Mouse (Mus musculus): Measurements from ENCODE around the gene Acss3.
A peak's percentile ranks its signal among the peaks of the same experiment; 100 is the strongest.

The Acss3 gene

GRCm38 (mm10) chr10:107123529-107124335 is at the start of gene Acss3:
TSS of gene Acss3 (minus strand) at chr10:107123668.
- DNase-seq: no peak

GRCm38 (mm10) chr10:107172003-107172689 is 48.7 kb upstream of the Acss3 start:
- no peak for DNase-seq

GRCm38 (mm10) chr10:107166486-107166885 is 43.0 kb upstream of the Acss3 start:
- DNase-seq: peak; percentile 3

GRCm38 (mm10) chr10:107148759-107149158 is 25.3 kb upstream of the Acss3 start:
- DNase-seq: no peak

- no peak for DNase-seq
Measured at GRCm38 (mm10) chr10:107144016-107144415, 20.5 kb upstream of the Acss3 start.

- no peak for DNase-seq
Measured at GRCm38 (mm10) chr10:107142910-107143309, 19.4 kb upstream of the Acss3 start.

GRCm38 (mm10) chr10:107122744-107123528 is 532 bp downstream of the Acss3 start:
- DNase-seq: no peak

GRCm38 (mm10) chr10:107121301-107121700 is 2.2 kb downstream of the Acss3 start:
- no peak for DNase-seq

- no peak for DNase-seq
Measured at GRCm38 (mm10) chr10:107119135-107119534, 4.3 kb downstream of the Acss3 start.

GRCm38 (mm10) chr10:107116709-107117267 is 6.7 kb downstream of the Acss3 start:
- DNase-seq: no peak

GRCm38 (mm10) chr10:107115930-107116642 is 7.4 kb downstream of the Acss3 start:
- peak; percentile 5 for DNase-seq

GRCm38 (mm10) chr10:107115121-107115520 is 8.3 kb downstream of the Acss3 start:
- no peak for DNase-seq

- DNase-seq: no peak
Measured at GRCm38 (mm10) chr10:107094452-107094851, 29.0 kb downstream of the Acss3 start.

- no peak for DNase-seq
Measured at GRCm38 (mm10) chr10:107053846-107054624, 69.4 kb downstream of the Acss3 start.

GRCm38 (mm10) chr10:107050489-107050888 is 73.0 kb downstream of the Acss3 start:
- no peak for DNase-seq

- DNase-seq: peak; percentile 4
Measured at GRCm38 (mm10) chr10:107042656-107043055, 80.8 kb downstream of the Acss3 start.

GRCm38 (mm10) chr10:107040837-107041236 is 82.6 kb downstream of the Acss3 start:
- no peak for DNase-seq

- DNase-seq: no peak
Measured at GRCm38 (mm10) chr10:107040378-107040777, 83.1 kb downstream of the Acss3 start.

GRCm38 (mm10) chr10:107039211-107039610 is 84.3 kb downstream of the Acss3 start:
- no peak for DNase-seq

GRCm38 (mm10) chr10:107024254-107024653 is 99.2 kb downstream of the Acss3 start:
- no peak for DNase-seq

- no peak for DNase-seq
Measured at GRCm38 (mm10) chr10:107021118-107021517, 102.3 kb downstream of the Acss3 start.
